Mouse (Mus musculus): Measurements from ENCODE around the gene Nos3.

Gene Nos3

DNA sequence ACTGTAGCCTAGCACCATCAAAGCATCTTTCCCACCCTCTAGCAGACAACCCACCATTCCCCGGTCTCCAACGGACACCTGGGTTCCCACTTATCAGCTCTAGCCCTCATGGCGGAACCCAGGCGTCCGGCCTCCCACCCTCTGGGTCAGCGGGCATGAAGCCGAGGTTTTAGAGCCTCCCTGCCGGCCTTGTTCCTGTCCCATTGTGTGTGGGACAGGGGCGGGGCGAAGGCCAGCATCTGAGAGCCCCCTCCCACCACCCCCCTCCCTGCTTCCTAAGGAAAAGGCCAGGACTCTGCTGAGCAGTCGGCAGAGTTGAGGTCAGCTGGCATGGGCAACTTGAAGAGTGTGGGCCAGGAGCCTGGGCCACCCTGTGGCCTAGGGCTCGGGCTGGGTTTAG lies at the start of gene Nos3:
Gene Nos3, plus strand, starts transcription at position 303 of the 400 bp plus-strand sequence.
- DNase-seq, result peak; percentile 82

DNA sequence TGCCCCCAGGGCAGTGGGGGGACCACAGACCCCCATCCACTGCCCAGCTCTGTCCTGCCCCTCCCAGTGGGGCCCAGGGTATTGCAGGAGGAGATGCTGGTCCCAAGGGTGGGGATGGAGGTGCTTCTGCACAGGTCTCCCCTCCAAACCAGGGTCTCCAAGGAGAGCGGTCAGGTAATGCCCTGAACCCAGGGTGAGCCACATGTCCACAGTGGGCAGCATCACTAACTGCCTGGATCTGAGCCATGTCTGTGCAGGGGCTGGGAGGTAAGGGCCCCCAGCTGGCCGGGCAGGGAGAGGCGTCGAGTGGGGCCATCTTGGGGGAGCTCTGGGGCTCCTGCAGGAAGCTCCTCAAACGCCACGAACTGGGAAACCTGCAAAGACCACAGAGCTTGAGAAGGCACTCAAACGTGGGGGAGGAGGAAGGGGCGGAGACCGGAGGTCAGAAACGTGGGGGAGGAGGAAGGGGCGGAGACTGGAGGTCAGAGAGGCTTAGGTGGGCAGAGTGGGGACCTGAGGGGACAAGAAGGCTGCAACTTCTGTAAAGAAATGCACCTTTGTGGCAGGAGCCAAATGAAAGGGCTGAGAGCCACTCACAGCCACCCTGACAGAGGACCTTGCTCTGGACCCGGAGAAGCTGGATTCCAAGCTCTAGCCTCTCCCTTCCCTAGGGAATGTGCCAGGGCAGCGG lies 44.7 kb upstream of the Nos3 start:
- DNase-seq, result no peak

DNA sequence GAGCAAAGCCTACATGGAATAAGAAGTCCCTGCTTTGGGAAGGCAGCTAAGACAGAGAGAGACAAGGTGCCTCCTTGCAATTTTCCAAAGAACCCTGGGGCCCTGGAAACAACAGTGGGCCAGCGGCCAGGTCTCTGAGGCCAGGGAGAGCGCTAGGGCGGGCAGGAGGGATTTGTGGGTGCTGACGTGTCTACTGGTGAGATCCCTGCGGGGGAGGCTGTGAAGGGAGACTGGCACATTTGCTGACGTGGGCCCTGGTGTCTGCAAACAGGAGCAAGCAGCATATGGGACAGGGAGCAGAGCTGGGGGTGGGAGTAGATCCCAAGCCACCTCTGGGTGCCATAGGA lies 44.2 kb upstream of the Nos3 start:
- DNase-seq, result peak; percentile 39

GRCm38 (mm10) chr5:24320894-24321293 lies 43.7 kb upstream of the Nos3 start:
- DNase-seq, result no peak

DNA sequence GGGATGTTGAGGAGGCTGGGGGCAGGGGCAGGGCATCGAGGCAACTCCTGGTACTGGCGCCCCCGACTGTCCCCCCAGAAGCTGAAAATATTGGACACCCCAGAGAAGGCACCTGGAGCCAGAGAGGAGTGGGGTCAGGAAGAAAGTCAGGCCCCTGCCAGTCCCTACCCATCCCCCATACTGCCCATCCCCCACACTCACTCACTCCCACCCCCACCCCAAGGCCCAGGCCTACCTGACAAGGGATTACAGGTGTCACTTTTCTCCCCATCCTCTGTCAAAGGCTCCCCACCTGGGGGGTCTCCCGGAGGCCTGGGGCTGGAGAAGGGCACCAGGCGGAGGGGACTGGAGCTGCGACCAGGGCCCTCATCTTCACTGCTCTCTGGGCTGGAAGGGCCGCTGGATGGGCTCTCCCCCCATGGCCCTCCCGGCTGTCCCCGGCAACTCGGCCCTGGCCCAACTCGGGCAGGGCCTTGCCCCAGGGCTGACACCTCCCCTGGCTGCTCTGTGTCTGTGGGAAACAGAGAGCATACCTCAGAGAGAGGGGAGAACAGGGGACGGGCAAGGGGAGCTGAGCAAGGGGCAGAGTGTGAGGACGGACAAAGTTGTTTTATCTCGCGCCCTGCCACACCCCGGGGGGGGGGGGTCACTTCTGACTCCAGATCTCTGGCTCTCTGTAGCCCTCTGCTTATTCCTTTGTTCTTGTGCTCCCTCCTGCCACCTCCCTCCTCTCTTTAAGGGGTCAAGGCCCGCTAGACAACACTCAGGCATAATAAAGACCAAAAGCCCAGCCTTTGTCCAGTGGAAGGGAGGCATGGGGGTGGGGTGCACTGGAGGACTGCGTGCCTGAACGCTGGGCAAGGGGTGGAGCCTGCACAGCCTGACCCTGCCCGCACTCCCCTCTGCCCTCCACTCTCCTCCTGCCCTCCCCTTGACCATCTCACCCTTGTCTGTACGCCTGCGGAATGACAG lies 42.6 kb upstream of the Nos3 start:
- DNase-seq, result no peak

DNA sequence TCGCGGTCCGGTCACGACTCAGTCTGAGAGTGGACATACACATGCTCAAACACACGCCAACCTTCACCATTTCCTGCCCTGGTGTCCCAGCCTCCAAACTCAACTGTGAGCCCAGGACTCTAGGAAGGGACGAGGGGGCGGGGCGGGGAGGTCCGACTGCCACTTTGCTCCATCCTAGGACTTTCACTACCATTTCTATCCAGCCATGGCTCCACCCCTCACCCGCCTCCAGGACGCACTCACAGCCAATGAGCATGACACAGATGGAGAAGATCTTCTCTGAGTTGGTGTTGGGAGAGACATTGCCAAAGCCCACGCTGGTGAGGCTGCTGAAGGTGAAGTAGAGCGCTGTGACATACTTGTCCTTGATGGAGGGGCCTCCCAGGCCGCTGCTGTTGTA lies 39.4 kb upstream of the Nos3 start:
- no peak for DNase-seq

- no peak for DNase-seq
Measured at GRCm38 (mm10) chr5:24326166-24326841, 38.3 kb upstream of the Nos3 start.

DNA sequence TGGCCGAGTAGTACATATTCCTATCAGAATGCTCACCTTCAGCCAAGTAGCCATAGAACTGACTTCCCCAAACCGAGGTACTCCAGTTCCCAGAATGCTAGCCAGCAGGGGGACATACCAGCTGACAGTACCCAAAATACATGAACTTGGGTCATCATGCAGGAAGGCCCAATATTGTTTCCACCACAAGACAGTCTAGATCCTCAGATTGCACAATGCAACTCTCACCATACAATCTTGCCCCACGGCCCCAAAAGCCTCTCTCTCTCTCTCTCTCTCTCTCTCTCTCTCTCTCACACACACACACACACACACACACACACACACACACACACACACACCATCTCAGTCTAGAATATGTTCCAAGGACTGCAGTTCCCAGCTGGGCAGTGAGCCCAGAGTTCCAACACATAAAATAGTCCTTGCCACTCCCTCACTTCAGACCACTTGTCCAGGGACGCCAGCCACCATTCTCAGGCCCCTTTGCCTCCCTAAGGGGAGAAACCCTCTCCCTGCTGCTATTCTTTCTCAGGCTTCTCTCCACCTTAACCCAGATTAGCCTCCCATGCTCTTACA lies 37.7 kb upstream of the Nos3 start:
- peak; percentile 45 for DNase-seq

DNA sequence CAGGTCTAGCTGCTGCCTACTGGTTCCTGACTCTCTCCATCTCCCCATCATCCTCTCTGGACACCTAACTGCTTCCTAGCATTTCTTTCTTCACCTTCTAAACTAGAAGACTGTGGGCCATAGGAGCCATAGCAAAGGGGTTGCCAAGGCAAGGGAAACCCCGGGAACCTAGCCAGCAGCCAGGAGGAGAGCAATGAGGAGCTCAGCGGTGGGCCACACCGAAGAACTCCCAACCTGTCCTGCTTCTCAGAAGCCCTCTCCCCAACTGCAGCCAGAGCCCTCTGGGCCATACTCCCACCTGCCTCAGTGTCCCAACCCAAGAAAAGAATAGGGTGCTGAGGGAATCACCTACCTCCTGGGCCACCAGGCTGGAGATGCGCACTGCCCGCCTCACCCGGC lies 35.8 kb upstream of the Nos3 start:
- no peak for DNase-seq

- peak; percentile 85 for DNase-seq
Measured at GRCm38 (mm10) chr5:24329212-24329964, 35.2 kb upstream of the Nos3 start.

DNA sequence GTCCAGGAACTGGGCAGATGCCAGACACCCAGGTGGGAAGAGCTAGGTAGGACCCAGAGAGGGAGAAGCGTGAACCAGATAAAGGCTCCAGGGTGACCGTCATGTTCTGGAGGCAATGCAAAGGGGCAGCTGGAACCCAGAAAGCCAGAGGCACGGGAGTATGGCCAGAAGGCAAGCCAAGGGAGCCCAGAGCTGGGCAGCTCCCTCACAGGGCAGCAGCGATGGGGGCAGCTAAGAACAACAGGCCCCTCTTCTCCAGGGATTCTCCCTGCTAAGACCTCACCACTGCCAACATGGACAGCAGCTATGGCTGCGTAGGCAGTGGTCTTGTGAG lies 34.7 kb upstream of the Nos3 start:
- no peak for DNase-seq

GRCm38 (mm10) chr5:24332401-24332800 lies 32.2 kb upstream of the Nos3 start:
- no peak for DNase-seq

DNA sequence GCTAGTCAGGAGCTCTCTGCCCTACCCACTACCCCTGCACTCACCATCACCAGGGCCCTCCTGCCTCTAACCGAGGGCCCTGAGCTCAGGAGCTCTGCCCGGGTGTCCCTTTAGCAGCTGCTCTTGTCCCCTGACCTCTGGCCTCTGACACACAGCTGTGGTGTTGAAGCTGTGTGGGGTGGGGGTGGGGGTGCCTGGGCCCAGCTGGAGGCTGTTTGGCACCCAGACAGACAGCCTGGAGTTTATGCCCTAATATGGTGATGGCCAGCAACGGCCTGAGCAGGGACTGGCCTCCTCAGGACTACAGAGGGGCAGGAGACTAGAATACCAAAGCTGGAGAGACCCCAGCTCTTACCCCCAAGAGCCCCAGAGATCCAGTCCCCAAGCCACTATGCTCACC lies 29.9 kb upstream of the Nos3 start:
- DNase-seq, result peak; percentile 58

GRCm38 (mm10) chr5:24335888-24336511 lies 28.6 kb upstream of the Nos3 start:
- DNase-seq, result peak; percentile 66

GRCm38 (mm10) chr5:24337366-24337765 lies 27.2 kb upstream of the Nos3 start:
- DNase-seq, result peak; percentile 58

- DNase-seq, result no peak
Measured at GRCm38 (mm10) chr5:24337821-24338220, 26.8 kb upstream of the Nos3 start.

GRCm38 (mm10) chr5:24342205-24342963 lies 22.2 kb upstream of the Nos3 start:
- DNase-seq, result no peak

DNA sequence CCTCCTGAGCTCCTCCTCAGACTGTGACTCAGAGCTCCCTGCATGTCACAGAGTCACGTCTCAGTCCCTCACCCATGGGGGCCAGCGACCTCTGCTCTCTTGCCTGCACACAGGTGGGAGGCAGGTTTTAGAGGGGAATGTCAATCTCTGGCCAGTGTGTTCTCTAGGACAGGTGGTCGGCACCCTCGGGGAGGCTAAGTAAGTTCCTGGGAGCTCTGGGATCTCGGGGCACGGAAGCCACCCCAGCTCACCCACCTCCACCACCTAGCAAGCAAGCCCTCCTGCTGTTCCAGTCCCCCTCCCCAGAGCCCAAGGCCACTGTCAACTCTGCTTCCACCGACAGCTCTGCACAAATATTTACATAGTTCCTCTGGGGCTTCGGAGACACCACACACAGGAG lies 21.6 kb upstream of the Nos3 start:
- DNase-seq, result no peak

- no peak for DNase-seq
Measured at GRCm38 (mm10) chr5:24343379-24343778, 21.2 kb upstream of the Nos3 start.

GRCm38 (mm10) chr5:24343977-24344436 lies 20.6 kb upstream of the Nos3 start:
- peak; percentile 66 for DNase-seq

GRCm38 (mm10) chr5:24344477-24345051 lies 20.0 kb upstream of the Nos3 start:
- DNase-seq, result peak; percentile 71
